Comparison of ENCODE assay signal across 18 mouse cellular contexts in genomic region chr13:99189671-99190070, GRCm38 (mm10). TPM values are rescaled to one million over a fixed set of nuclear protein-coding genes. Genes with fewer than 3 reads are reported as not detected.
DNase-seq lines count a peak whose midpoint lies in the region; ATAC-seq and TF ChIP-seq lines count a peak whose summit lies in the region.
"Had no signal": no experiment of that assay in that cellular context is flagged by ENCODE, and none has a peak within 500 bp of the region (broad histone marks: within the 10 kb centered on the region; RNA-seq: fewer than 3 reads in every experiment).

No protein-coding gene starts in this region.

- no peaks in the 10 kb centered on the region for H3K27me3 ChIP-seq in heart, adult 2 months (ENCODE audit: control insufficient read depth, insufficient read depth, low read length)
- no peaks in the 10 kb centered on the region for H3K27me3 ChIP-seq in heart, embryonic 11.5 days (ENCODE audit: control insufficient read depth, insufficient read depth, low read length)
- H3K27me3 ChIP-seq in intestine, embryonic 15.5 days (replicated peaks): no peaks in the 10 kb centered on the region
- no peaks in the 10 kb centered on the region for H3K27me3 ChIP-seq in intestine, postnatal 0 days (replicated peaks; ENCODE audit: control insufficient read depth, insufficient read depth, low read length)
- no peaks in the 10 kb centered on the region for H3K27me3 ChIP-seq in lung, embryonic 14.5 days (ENCODE audit: insufficient read depth, low read length)
- H3K27me3 ChIP-seq in heart, postnatal 0 days (ENCODE audit: control insufficient read depth, insufficient read depth, low read length): no peaks in the 10 kb centered on the region
- H3K27me3 ChIP-seq: embryonic facial prominence, embryonic 12.5 days; limb, embryonic 12.5 days; neural tube, embryonic 15.5 days; Patski had no signal

- no peaks in the 10 kb centered on the region for H3K9me3 ChIP-seq in heart, embryonic 11.5 days (replicated peaks; ENCODE audit: control insufficient read depth, low read length)
- H3K9me3 ChIP-seq in intestine, embryonic 15.5 days: no peaks in the 10 kb centered on the region
- H3K9me3 ChIP-seq in intestine, postnatal 0 days (ENCODE audit: control insufficient read depth): no peaks in the 10 kb centered on the region
- H3K9me3 ChIP-seq in lung, embryonic 14.5 days (ENCODE audit: low read depth, low read length): no peaks in the 10 kb centered on the region
- no peaks in the 10 kb centered on the region for H3K9me3 ChIP-seq in heart, postnatal 0 days (replicated peaks; ENCODE audit: control insufficient read depth, low read length)
- H3K9me3 ChIP-seq: embryonic facial prominence, embryonic 12.5 days; limb, embryonic 12.5 days; neural tube, embryonic 15.5 days had no signal

- H3K79me2 ChIP-seq in heart, adult 2 months (replicated peaks; ENCODE audit: control insufficient read depth, insufficient read depth, low read length): no peaks in the 10 kb centered on the region

- no peak for TF ChIP-seq EP300 in heart, adult 2 months (IDR thresholded peaks at IDR 0.05; ENCODE audit: insufficient read depth, low read depth, low read length)
- no peak for TF ChIP-seq EP300 in heart, postnatal 0 days (IDR thresholded peaks at IDR 0.05; ENCODE audit: low read depth)

- no peak overlapping the region for H3K4me2 ChIP-seq in heart, embryonic 11.5 days
- H3K4me2 ChIP-seq in intestine, embryonic 15.5 days (replicated peaks): no peak overlapping the region
- no peak overlapping the region for H3K4me2 ChIP-seq in intestine, postnatal 0 days (replicated peaks; ENCODE audit: low read depth)
- H3K4me2 ChIP-seq in lung, embryonic 14.5 days: no peak overlapping the region
- H3K4me2 ChIP-seq in heart, postnatal 0 days (ENCODE audit: low read depth, low read length): peak overlapping the region; percentile 6; the same call in 1 of the 2 replicates
- H3K4me2 ChIP-seq: embryonic facial prominence, embryonic 12.5 days; limb, embryonic 12.5 days; neural tube, embryonic 15.5 days had no signal

- DNase-seq in heart, adult 2 months: peak in 1 of 2 experiments; percentile 20
- no peak for DNase-seq in lung, embryonic 14.5 days
- no peak for DNase-seq in lung, postnatal 4 days
- no peak for DNase-seq in heart, postnatal 0 days (ENCODE audit: low spot score)
- DNase-seq in adrenal gland, postnatal 4 days (ENCODE audit: low spot score in 2 of 2): no peak
- DNase-seq: B cell, adult 2 months; cerebellum, postnatal 36 days; spleen, adult 18-20 months; thymus, postnatal 14 days had no signal

- peaks cover 32% of the 10 kb centered on the region for H3K4me1 ChIP-seq in heart, adult 2 months (ENCODE audit: control insufficient read depth, insufficient read depth, low read length)
- peaks cover 10% of the 10 kb centered on the region for H3K4me1 ChIP-seq in heart, embryonic 11.5 days (ENCODE audit: control insufficient read depth, insufficient read depth, low read length)
- H3K4me1 ChIP-seq in intestine, embryonic 15.5 days (replicated peaks): no peaks in the 10 kb centered on the region
- H3K4me1 ChIP-seq in intestine, postnatal 0 days (replicated peaks; ENCODE audit: control insufficient read depth, insufficient read depth, low read length): no peaks in the 10 kb centered on the region
- 0 out of 2 replicates have a peak, but pooled peaks cover 3% of the 10 kb centered on the region for H3K4me1 ChIP-seq in lung, embryonic 14.5 days (ENCODE audit: insufficient read depth)
- peaks cover 44% of the 10 kb centered on the region for H3K4me1 ChIP-seq in heart, postnatal 0 days (ENCODE audit: control insufficient read depth, insufficient read depth)
- H3K4me1 ChIP-seq: embryonic facial prominence, embryonic 12.5 days had no signal

- TF ChIP-seq CTCF in heart, adult 2 months (IDR thresholded peaks at IDR 0.05): no peak
- no peak for TF ChIP-seq CTCF in intestine, postnatal 0 days (IDR thresholded peaks at IDR 0.05; ENCODE audit: low read depth)
- no peak for TF ChIP-seq CTCF in lung, embryonic 14.5 days (IDR thresholded peaks at IDR 0.05; ENCODE audit: low read depth)
- TF ChIP-seq CTCF in heart, postnatal 0 days (IDR thresholded peaks at IDR 0.05; ENCODE audit: low read depth): no peak

- H3K9ac ChIP-seq in heart, adult 2 months (ENCODE audit: low read depth, low read length): peak overlapping the region; percentile 52
- H3K9ac ChIP-seq in heart, embryonic 11.5 days (ENCODE audit: low read depth, low read length): no peak overlapping the region
- no peak overlapping the region for H3K9ac ChIP-seq in intestine, embryonic 15.5 days
- H3K9ac ChIP-seq in intestine, postnatal 0 days (ENCODE audit: low read depth, low read length): no peak overlapping the region
- no peak overlapping the region for H3K9ac ChIP-seq in lung, embryonic 14.5 days
- no peak overlapping the region for H3K9ac ChIP-seq in heart, postnatal 0 days (replicated peaks; ENCODE audit: low read depth, low read length)
- H3K9ac ChIP-seq: embryonic facial prominence, embryonic 12.5 days; neural tube, embryonic 15.5 days had no signal

- no peak for ATAC-seq in heart, embryonic 11.5 days (replicated peaks; ENCODE audit: insufficient number of reproducible peaks, low FRiP score, low TSS enrichment)
- ATAC-seq in intestine, embryonic 15.5 days: no peak
- ATAC-seq in intestine, postnatal 0 days: no peak
- no peak for ATAC-seq in lung, embryonic 14.5 days (ENCODE audit: insufficient read depth)
- no peak for ATAC-seq in heart, postnatal 0 days (ENCODE audit: insufficient read depth, low read depth)
- ATAC-seq: hindbrain, postnatal 0 days; Patski had no signal

- H3K4me3 ChIP-seq in heart, adult 2 months: peak overlapping the region; percentile 19
- no peak overlapping the region for H3K4me3 ChIP-seq in heart, embryonic 11.5 days (ENCODE audit: low read depth, low read length)
- H3K4me3 ChIP-seq in intestine, embryonic 15.5 days (replicated peaks): no peak overlapping the region
- H3K4me3 ChIP-seq in intestine, postnatal 0 days (ENCODE audit: low read depth, low read length): no peak overlapping the region
- no peak overlapping the region for H3K4me3 ChIP-seq in lung, embryonic 14.5 days (ENCODE audit: low read depth, low read length)
- no peak overlapping the region for H3K4me3 ChIP-seq in heart, postnatal 0 days (ENCODE audit: low read depth, low read length)
- H3K4me3 ChIP-seq: embryonic facial prominence, embryonic 12.5 days; limb, embryonic 12.5 days; neural tube, embryonic 15.5 days had no signal

- H3K27ac ChIP-seq in heart, adult 2 months: peak overlapping the region; percentile 92
- H3K27ac ChIP-seq in heart, embryonic 11.5 days (ENCODE audit: low read depth, low read length): no peak overlapping the region
- 0 out of 2 replicates have a peak overlapping the region, but pooled peaks have one; percentile 36 for H3K27ac ChIP-seq in intestine, embryonic 15.5 days
- no peak overlapping the region; the same call in 1 of the 2 replicates for H3K27ac ChIP-seq in intestine, postnatal 0 days (ENCODE audit: low read depth, low read length)
- peak overlapping the region; percentile 38; the same call in 1 of the 2 replicates for H3K27ac ChIP-seq in lung, embryonic 14.5 days (ENCODE audit: low read depth)
- peak overlapping the region; percentile 86 for H3K27ac ChIP-seq in heart, postnatal 0 days (ENCODE audit: low read depth)
- H3K27ac ChIP-seq: embryonic facial prominence, embryonic 12.5 days had no signal

- WGBS in heart, adult 2 months: 45% methylated on average over 3 of the region's 3 CpGs
- WGBS in heart, embryonic 11.5 days (ENCODE audit: insufficient replicate concordance): 74% methylated on average over 3 of the region's 3 CpGs
- 77% methylated on average over 3 of the region's 3 CpGs for WGBS in intestine, embryonic 15.5 days
- WGBS in intestine, postnatal 0 days: 67% methylated on average over 3 of the region's 3 CpGs
- WGBS in lung, embryonic 14.5 days: 53% methylated on average over 3 of the region's 3 CpGs
- WGBS in heart, postnatal 0 days: 60% methylated on average over 3 of the region's 3 CpGs

- H3K36me3 ChIP-seq in heart, adult 2 months (ENCODE audit: control insufficient read depth, insufficient read depth, low read length): peaks cover 24% of the 10 kb centered on the region
- no peaks in the 10 kb centered on the region for H3K36me3 ChIP-seq in heart, embryonic 11.5 days (ENCODE audit: control insufficient read depth, insufficient read depth, low read length)
- no peaks in the 10 kb centered on the region for H3K36me3 ChIP-seq in intestine, embryonic 15.5 days
- no peaks in the 10 kb centered on the region for H3K36me3 ChIP-seq in intestine, postnatal 0 days (ENCODE audit: control insufficient read depth, insufficient read depth)
- H3K36me3 ChIP-seq in lung, embryonic 14.5 days (ENCODE audit: insufficient read depth): no peaks in the 10 kb centered on the region
- H3K36me3 ChIP-seq in heart, postnatal 0 days (replicated peaks; ENCODE audit: control insufficient read depth, insufficient read depth, low read length): no peaks in the 10 kb centered on the region
- H3K36me3 ChIP-seq: embryonic facial prominence, embryonic 12.5 days; limb, embryonic 12.5 days; neural tube, embryonic 15.5 days had no signal

- intact Hi-C loops in heart, adult 2 months (cut with DNase I): loop anchor here (1.0 kb wide), 1 partner anchor 48 kb away; no protein-coding TSS in a partner anchor

- TF ChIP-seq POLR2A in heart, adult 2 months (IDR thresholded peaks at IDR 0.05; ENCODE audit: insufficient read depth, low read depth, low read length): no peak

RNA-seq across cellular contexts. Expression of gene Zfp366, which starts 5.0 kb away (rescaled TPM):
- 10 to 100 TPM in 1 of 2 experiments, 1 to 10 TPM in 1; 9.7 to 14.4 TPM for total RNA-seq in heart, adult 2 months (2021)
- polyA plus RNA-seq in heart, adult 2 months (2012; rRNA removed): 5.0 and 7.8 TPM in 2 replicates
- 0.11 and 0.25 TPM in 2 replicates for polyA plus RNA-seq in heart, embryonic 11.5 days (2014; fragmentation: Nextera tagmentation; extraction: Ambion mirVana)
- 0.48 and 0.49 TPM in 2 replicates for polyA plus RNA-seq in intestine, embryonic 15.5 days (2015; fragmentation: Nextera tagmentation; extraction: Ambion mirVana)
- 0.38 and 0.39 TPM in 2 replicates for polyA plus RNA-seq in intestine, postnatal 0 days (2015; fragmentation: Nextera tagmentation; extraction: Ambion mirVana)
- 1.3 and 1.5 TPM in 2 replicates for polyA plus RNA-seq in lung, embryonic 14.5 days (2014; fragmentation: Nextera tagmentation; extraction: Ambion mirVana)
- total RNA-seq in heart, postnatal 0 days (2014; rRNA removed; ENCODE audit: low replicate concordance): 4.5 and 5.6 TPM in 2 replicates
- polyA plus RNA-seq in heart, postnatal 0 days (2015; fragmentation: Nextera tagmentation; extraction: Ambion mirVana): 0.82 TPM in 2 replicates
- 1 to 10 TPM; 4.8 to 6.9 TPM for total RNA-seq in adrenal gland, postnatal 4 days (2021)
- total RNA-seq: monocyte, adult 5-6 weeks had no signal

Comparison
In these comparisons a context has a peak if more than half of its experiments do, and no peak if none do; other contexts are left out.
1. H3K27ac ChIP-seq: peak in heart, adult 2 months (single experiment), intestine, embryonic 15.5 days (single experiment), lung, embryonic 14.5 days (single experiment) and heart, postnatal 0 days (single experiment); none in heart, embryonic 11.5 days (single experiment) and intestine, postnatal 0 days (single experiment).